Mouse (Mus musculus) E14TG2a.4 (cell line): ENCODE measurements around the gene Dis3l2.

ENCODE experiments used
- CTCF ChIP-seq: conservative IDR thresholded peaks from 2 replicates; pipeline ENCODE4 v1.5.1; 2014; ENCODE audit warnings: low read length
- NANOG ChIP-seq: IDR thresholded peaks from 2 replicates; pipeline ENCODE4 v1.6.1; 2014; ENCODE audit warnings: borderline replicate concordance, low read length, mixed read lengths

- TF ChIP-seq CTCF (no peak), NANOG (no peak)
Measured at GRCm38 (mm10) chr1:86677624-86678023, 26.0 kb upstream of the Dis3l2 start.
